Mouse (Mus musculus): ENCODE measurements at regions not wholly inside any gene's neighbourhood (a gene's known extent, or its start where the extent isn't known, plus 50 kb on each side); places are given as distances from the start of the nearest gene placed in this dataset.
A peak's percentile ranks its signal among the peaks of the same experiment; 100 is the strongest.

- no peak for DNase-seq
Observed at GRCm38 (mm10) chr9:61669729-61670520, 244.4 kb downstream of the Rplp1 start.

GRCm38 (mm10) chr9:61668723-61669122, 245.6 kb downstream of the Rplp1 start:
- no peak for DNase-seq

- DNase-seq, result no peak
Observed at GRCm38 (mm10) chr9:61668157-61668697, 246.1 kb downstream of the Rplp1 start.

- DNase-seq, result no peak
Observed at GRCm38 (mm10) chr9:61667453-61668074, 246.8 kb downstream of the Rplp1 start.

- no peak for DNase-seq
Observed at GRCm38 (mm10) chr9:61666761-61667332, 247.5 kb downstream of the Rplp1 start.

GRCm38 (mm10) chr9:61666118-61666517, 248.2 kb downstream of the Rplp1 start:
- DNase-seq, result no peak

- DNase-seq, result no peak
Observed at GRCm38 (mm10) chr9:61665254-61665653, 249.1 kb downstream of the Rplp1 start.

GRCm38 (mm10) chr9:61664000-61664622, 250.2 kb downstream of the Rplp1 start:
- DNase-seq, result no peak

GRCm38 (mm10) chr9:61662055-61663028, 252.0 kb downstream of the Rplp1 start:
- DNase-seq, result no peak

GRCm38 (mm10) chr9:61660191-61660590, 254.2 kb downstream of the Rplp1 start:
- no peak for DNase-seq

- DNase-seq, result no peak
Observed at GRCm38 (mm10) chr9:61657996-61658395, 256.3 kb downstream of the Rplp1 start.

- DNase-seq, result peak; percentile 13 to 66
Observed at GRCm38 (mm10) chr9:61655433-61655981, 258.8 kb downstream of the Rplp1 start.

- DNase-seq, result peak; percentile 15 to 44
Observed at GRCm38 (mm10) chr9:61645661-61646425, 268.5 kb downstream of the Rplp1 start.

GRCm38 (mm10) chr9:61640739-61641138, 268.6 kb downstream of the Tle3 start:
- DNase-seq, result no peak

- no peak for DNase-seq
Observed at GRCm38 (mm10) chr9:61638908-61639307, 266.7 kb downstream of the Tle3 start.

GRCm38 (mm10) chr9:61633936-61634335, 261.8 kb downstream of the Tle3 start:
- no peak for DNase-seq

GRCm38 (mm10) chr9:61632602-61633001, 260.4 kb downstream of the Tle3 start:
- DNase-seq, result no peak

- DNase-seq, result no peak
Observed at GRCm38 (mm10) chr9:61631097-61631496, 258.9 kb downstream of the Tle3 start.

- DNase-seq, result no peak
Observed at GRCm38 (mm10) chr9:61627801-61628574, 255.8 kb downstream of the Tle3 start.

GRCm38 (mm10) chr9:61622933-61623332, 250.8 kb downstream of the Tle3 start:
- DNase-seq, result no peak

Measured in kidney, postnatal 25 days (tissue).